Mouse (Mus musculus) stomach, postnatal 0 days (tissue): ENCODE data around the gene Taf4.

Source experiments
- CTCF ChIP-seq: IDR thresholded peaks from 2 replicates; pipeline ENCODE4 v1.5.1; 2016; ENCODE audit warnings: antibody characterized with exemption, low read depth, mild to moderate bottlenecking, moderate library complexity
- EP300 ChIP-seq: optimal IDR thresholded peaks from 2 replicates; pipeline ENCODE3; 2016; ENCODE audit warnings: antibody characterized with exemption

DNA sequence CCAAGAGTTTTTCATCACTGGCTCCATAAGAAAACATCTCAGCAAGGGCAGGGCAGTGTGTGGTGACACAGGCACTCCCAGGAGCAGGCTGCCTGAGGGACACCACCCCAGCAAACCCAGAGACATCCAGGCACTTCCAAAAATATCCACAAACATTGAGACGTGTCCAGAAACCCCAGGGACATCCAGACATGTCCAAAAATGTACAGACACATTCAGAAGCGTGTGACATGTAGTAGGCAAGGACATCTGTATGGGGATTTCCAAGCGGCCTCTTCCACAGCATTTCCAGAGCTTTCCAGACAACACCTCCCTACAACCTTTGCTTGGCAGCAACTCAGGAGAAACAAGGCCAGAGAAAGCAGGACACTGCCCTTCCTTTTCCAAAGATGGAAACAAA lies 108.8 kb downstream of the Taf4 start:
- TF ChIP-seq CTCF (no peak), EP300 (no peak)
